Mouse (Mus musculus) testis, adult 2 months (tissue): ENCODE measurements at regions not wholly inside any gene's neighbourhood (a gene's known extent, or its start where the extent isn't known, plus 50 kb on each side); places are given as distances from the start of the nearest gene placed in this dataset.

Experiments
- H3K27ac ChIP-seq: fragments of 200-500 bp; 2 replicates; pipeline ENCODE4 v1.5.1; 2012; ENCODE audit warnings: low read depth, low read length; ENCODE audit not compliant: control insufficient read depth, insufficient read depth
- H3K27me3 ChIP-seq: fragments of 200-500 bp; 2 replicates; pipeline ENCODE4 v1.6.1; 2012; ENCODE audit warnings: mild to moderate bottlenecking, low read length, moderate library complexity; ENCODE audit not compliant: control insufficient read depth, insufficient read depth
- H3K36me3 ChIP-seq: fragments of 200-500 bp; 2 replicates; pipeline ENCODE4 v1.6.1; 2012; ENCODE audit warnings: mild to moderate bottlenecking, low read length; ENCODE audit not compliant: control insufficient read depth, insufficient read depth
- H3K4me1 ChIP-seq: fragments of 200-500 bp; 2 replicates; pipeline ENCODE4 v1.6.1; 2012; ENCODE audit warnings: low read length; ENCODE audit not compliant: control insufficient read depth, insufficient read depth
- H3K4me3 ChIP-seq: fragments of 200-500 bp; 2 replicates; pipeline ENCODE4 v1.5.1; 2012; ENCODE audit warnings: low read depth, mild to moderate bottlenecking, low read length, moderate library complexity, mixed read lengths; ENCODE audit not compliant: control insufficient read depth
- CTCF ChIP-seq: fragments of 200-500 bp; IDR thresholded peaks from 2 replicates; pipeline ENCODE4 v1.5.1; 2012; ENCODE audit warnings: low read depth, mild to moderate bottlenecking, inconsistent platforms, low read length, moderate library complexity; ENCODE audit not compliant: control insufficient read depth, insufficient read depth, insufficient replicate concordance
- POLR2A ChIP-seq: fragments of 200-500 bp; IDR thresholded peaks from 2 replicates; pipeline ENCODE4 v1.6.1; 2012; ENCODE audit warnings: low read depth, mild to moderate bottlenecking, inconsistent platforms, low read length, moderate library complexity; ENCODE audit not compliant: control insufficient read depth

- TF ChIP-seq CTCF = no peak
- no peak for TF ChIP-seq POLR2A
- H3K27me3 ChIP-seq = no peaks in the 10 kb centered on the region
- no peak overlapping the region for H3K4me3 ChIP-seq
- H3K4me1 ChIP-seq = 0 out of 2 replicates have a peak, but pooled peaks cover 4% of the 10 kb centered on the region
- no peak overlapping the region for H3K27ac ChIP-seq
- no peaks in the 10 kb centered on the region for H3K36me3 ChIP-seq
Observed at GRCm38 (mm10) chr10:98684707-98685106, 229.5 kb upstream of the Atp2b1 start.

- no peak overlapping the region for H3K4me3 ChIP-seq
- H3K4me1 ChIP-seq = 0 out of 2 replicates have a peak, but pooled peaks cover 4% of the 10 kb centered on the region
- no peak overlapping the region for H3K27ac ChIP-seq
- no peaks in the 10 kb centered on the region for H3K36me3 ChIP-seq
- no peaks in the 10 kb centered on the region for H3K27me3 ChIP-seq
- TF ChIP-seq CTCF (no peak), POLR2A (no peak)
Observed at GRCm38 (mm10) chr10:98685739-98686138, 228.5 kb upstream of the Atp2b1 start.

- H3K4me3 ChIP-seq = no peak overlapping the region
- TF ChIP-seq POLR2A = no peak
- TF ChIP-seq CTCF = no peak
- H3K27ac ChIP-seq = no peak overlapping the region
- no peaks in the 10 kb centered on the region for H3K27me3 ChIP-seq
- H3K36me3 ChIP-seq = no peaks in the 10 kb centered on the region
- 0 out of 2 replicates have a peak, but pooled peaks cover 4% of the 10 kb centered on the region for H3K4me1 ChIP-seq
Observed at GRCm38 (mm10) chr10:98686370-98686769, 227.8 kb upstream of the Atp2b1 start.

GRCm38 (mm10) chr10:98691816-98692215, 222.4 kb upstream of the Atp2b1 start:
- no peak for TF ChIP-seq POLR2A
- TF ChIP-seq CTCF = no peak
- H3K4me3 ChIP-seq = no peak overlapping the region

GRCm38 (mm10) chr10:98694690-98695370, 219.4 kb upstream of the Atp2b1 start:
- TF ChIP-seq CTCF (no peak), POLR2A (no peak)
- no peaks in the 10 kb centered on the region for H3K4me1 ChIP-seq
- H3K27me3 ChIP-seq = no peaks in the 10 kb centered on the region
- no peaks in the 10 kb centered on the region for H3K36me3 ChIP-seq
- H3K27ac ChIP-seq = no peak overlapping the region
- no peak overlapping the region for H3K4me3 ChIP-seq

More at GRCm38 (mm10) chr10:98691816-98692215, 222.4 kb upstream of the Atp2b1 start:
- no peaks in the 10 kb centered on the region for H3K27me3 ChIP-seq
- H3K36me3 ChIP-seq = no peaks in the 10 kb centered on the region
- H3K4me1 ChIP-seq = no peaks in the 10 kb centered on the region
- H3K27ac ChIP-seq = no peak overlapping the region

- Histone ChIP-seq H3K4me3 (no peak overlapping the region), H3K36me3 (no peaks in the 10 kb centered on the region), H3K27ac (no peak overlapping the region), H3K27me3 (no peaks in the 10 kb centered on the region), H3K4me1 (no peaks in the 10 kb centered on the region)
- no peak for TF ChIP-seq CTCF
- TF ChIP-seq POLR2A = no peak
Observed at GRCm38 (mm10) chr10:98695371-98695725, 218.9 kb upstream of the Atp2b1 start.

- Histone ChIP-seq H3K4me1 (no peaks in the 10 kb centered on the region), H3K27ac (no peak overlapping the region), H3K27me3 (no peaks in the 10 kb centered on the region), H3K36me3 (no peaks in the 10 kb centered on the region), H3K4me3 (no peak overlapping the region)
- TF ChIP-seq POLR2A (no peak), CTCF (no peak)
Observed at GRCm38 (mm10) chr10:98697866-98698265, 216.3 kb upstream of the Atp2b1 start.

GRCm38 (mm10) chr10:98699579-98699978, 214.6 kb upstream of the Atp2b1 start:
- Histone ChIP-seq H3K4me3 (no peak overlapping the region), H3K27me3 (no peaks in the 10 kb centered on the region), H3K4me1 (no peaks in the 10 kb centered on the region), H3K36me3 (no peaks in the 10 kb centered on the region), H3K27ac (no peak overlapping the region)
- TF ChIP-seq POLR2A = no peak
- TF ChIP-seq CTCF = no peak
